Mouse (Mus musculus) kidney, adult 2 months (tissue): ENCODE measurements around the gene Jph2.

Experiments used
- CTCF ChIP-seq: fragments of 200-500 bp; conservative IDR thresholded peaks from 2 replicates; pipeline ENCODE4 v1.5.1; 2011; ENCODE audit warnings: low read depth, mild to moderate bottlenecking, control low read depth, low read length, moderate library complexity, mixed read lengths; ENCODE audit not compliant: insufficient read depth, insufficient read length
- POLR2A ChIP-seq: fragments of 200-500 bp; IDR thresholded peaks from one replicate; pipeline ENCODE4 v1.6.1; 2011; ENCODE audit warnings: low read depth, low read length, control low read depth

DNA sequence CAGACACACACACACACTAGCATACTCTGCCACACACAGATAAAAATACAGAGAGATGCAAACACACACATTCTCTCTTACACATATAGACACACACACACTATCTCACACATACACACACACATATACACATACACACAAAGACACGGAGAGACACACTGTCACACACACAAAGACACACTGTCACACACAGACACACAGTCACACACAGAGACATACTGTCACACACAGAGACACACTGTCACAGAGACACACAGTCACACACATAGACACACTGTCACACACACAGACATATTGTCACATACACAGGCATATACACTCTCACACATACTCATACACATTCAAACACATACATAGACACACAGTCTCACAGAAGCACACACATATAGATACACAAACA lies 25.2 kb downstream of the Jph2 start:
- no peak for TF ChIP-seq POLR2A
- TF ChIP-seq CTCF, result no peak
